Mouse (Mus musculus) CH12.LX (cell line): Measurements from ENCODE around the gene Sephs2. TPM values are rescaled to one million over a fixed set of nuclear protein-coding genes. Genes with fewer than 3 reads are reported as not detected.

Experiments used
- DNase-seq: peaks from one replicate; pipeline ENCODE4 v3.0.0-alpha.2; 2013; ENCODE audit errors: extremely low read depth
- H3K27ac ChIP-seq: 2 replicates; pipeline ENCODE4 v1.5.1; 2012; ENCODE audit warnings: low read depth, mild to moderate bottlenecking, control low read depth, moderate library complexity; ENCODE audit not compliant: insufficient read depth
- H3K27me3 ChIP-seq: replicated peaks from 2 replicates; pipeline ENCODE3; 2012; ENCODE audit warnings: inconsistent platforms
- H3K36me3 ChIP-seq, 2 experiments: replicated peaks in 1 of 2; 2 replicates each; pipeline versions ENCODE3 to v1.6.1; 2012; ENCODE audit warnings: inconsistent platforms in 1 of 2, low read length in 1 of 2, mild to moderate bottlenecking in 1 of 2, mixed read lengths in 1 of 2, moderate library complexity in 1 of 2; ENCODE audit not compliant: control insufficient read depth in 1 of 2, insufficient read depth in 1 of 2
- H3K4me1 ChIP-seq, 2 experiments: 2 replicates each; pipeline ENCODE4 v1.6.1; 2012; ENCODE audit warnings: inconsistent platforms in 1 of 2, moderate library complexity in 1 of 2; ENCODE audit not compliant: insufficient read depth in 2 of 2, control insufficient read depth in 1 of 2
- H3K4me2 ChIP-seq: 2 replicates; pipeline ENCODE4 v1.6.1; 2012; ENCODE audit warnings: low read depth, mild to moderate bottlenecking, control low read depth; ENCODE audit not compliant: poor library complexity, insufficient read depth, severe bottlenecking
- H3K4me3 ChIP-seq, 3 experiments: fragments of 150-350 bp in 1 of 3; sonication (generic) in 1 of 3; replicated peaks in 1 of 3; 2 replicates each; pipeline versions ENCODE3 to v1.5.1; 2011 to 2012; ENCODE audit warnings: low read depth in 2 of 3, low read length in 2 of 3, mild to moderate bottlenecking in 2 of 3, moderate library complexity in 2 of 3, control low read depth in 1 of 3, improper control_type of control experiment in 1 of 3, inconsistent platforms in 1 of 3, mixed read lengths in 1 of 3; ENCODE audit not compliant: poor library complexity in 1 of 3
- H3K79me2 ChIP-seq: replicated peaks from 2 replicates; pipeline ENCODE4 v1.6.1; 2012; ENCODE audit warnings: mild to moderate bottlenecking, moderate library complexity; ENCODE audit not compliant: control insufficient read depth, poor library complexity, insufficient read depth, severe bottlenecking; ENCODE audit errors: extremely low read depth
- H3K9ac ChIP-seq: 2 replicates; pipeline ENCODE4 v1.6.1; 2012; ENCODE audit warnings: low read depth, mild to moderate bottlenecking, control low read depth, moderate library complexity; ENCODE audit not compliant: insufficient read depth
- H3K9me3 ChIP-seq: replicated peaks from 2 replicates; pipeline ENCODE3; 2012; ENCODE audit warnings: low read length, inconsistent platforms, mixed read lengths
- BHLHE40 ChIP-seq: IDR thresholded peaks from 2 replicates; pipeline ENCODE4 v1.6.1; 2011; ENCODE audit warnings: mild to moderate bottlenecking, low read depth, low read length, improper control_type of control experiment
- CHD2 ChIP-seq: IDR thresholded peaks from 2 replicates; pipeline ENCODE4 v1.6.1; 2011; ENCODE audit warnings: low read length, improper control_type of control experiment
- CTCF ChIP-seq, 2 experiments: IDR thresholded peaks in 1 of 2; conservative IDR thresholded peaks in 1 of 2; 2 replicates each; pipeline ENCODE4 v1.5.1; 2011 to 2012; ENCODE audit warnings: low read depth in 2 of 2, low read length in 2 of 2, improper control_type of control experiment in 1 of 2, inconsistent platforms in 1 of 2, mild to moderate bottlenecking in 1 of 2, moderate library complexity in 1 of 2
- E2F4 ChIP-seq: IDR thresholded peaks from 2 replicates; pipeline ENCODE4 v1.6.1; 2011; ENCODE audit warnings: low read depth, low read length, improper control_type of control experiment; ENCODE audit not compliant: insufficient replicate concordance
- ELF1 ChIP-seq: IDR thresholded peaks from 2 replicates; pipeline ENCODE4 v1.6.1; 2014; ENCODE audit warnings: low read depth, mild to moderate bottlenecking, inconsistent platforms, low read length, improper control_type of control experiment
- ETS1 ChIP-seq: conservative IDR thresholded peaks from 2 replicates; pipeline ENCODE4 v1.6.1; 2012; ENCODE audit warnings: low read depth, mild to moderate bottlenecking, inconsistent platforms, low read length, improper control_type of control experiment, moderate library complexity
- JUN ChIP-seq: IDR thresholded peaks from 2 replicates; pipeline ENCODE4 v1.6.1; 2011; ENCODE audit warnings: low read depth, mild to moderate bottlenecking, low read length, improper control_type of control experiment, moderate library complexity; ENCODE audit not compliant: insufficient read depth
- MAFK ChIP-seq: IDR thresholded peaks from 2 replicates; pipeline ENCODE4 v1.6.1; 2011; ENCODE audit warnings: low read length, improper control_type of control experiment; ENCODE audit not compliant: insufficient replicate concordance
- MAX ChIP-seq: IDR thresholded peaks from 2 replicates; pipeline ENCODE4 v1.6.1; 2011; ENCODE audit warnings: low read length, improper control_type of control experiment
- MEF2A ChIP-seq: IDR thresholded peaks from 2 replicates; pipeline ENCODE4 v1.6.1; 2014; ENCODE audit warnings: low read depth, mild to moderate bottlenecking, inconsistent platforms, low read length, improper control_type of control experiment, borderline replicate concordance
- NELFE ChIP-seq: IDR thresholded peaks from 2 replicates; pipeline ENCODE4 v1.6.1; 2011; ENCODE audit warnings: low read depth, low read length, improper control_type of control experiment
- NRF1 ChIP-seq: IDR thresholded peaks from 2 replicates; pipeline ENCODE4 v1.6.1; 2014; ENCODE audit warnings: low read depth, mild to moderate bottlenecking, inconsistent platforms, low read length, improper control_type of control experiment, moderate library complexity
- PAX5 ChIP-seq: IDR thresholded peaks from 2 replicates; pipeline ENCODE4 v1.6.1; 2012; ENCODE audit warnings: low read length, inconsistent platforms, mixed read lengths
- POLR2A ChIP-seq: IDR thresholded peaks from 2 replicates; pipeline ENCODE4 v1.6.1; 2011; ENCODE audit warnings: low read depth, mild to moderate bottlenecking, improper control_type of control experiment, low read length
- RCOR1 ChIP-seq: conservative IDR thresholded peaks from 2 replicates; pipeline ENCODE4 v1.6.1; 2012; ENCODE audit warnings: low read depth, mild to moderate bottlenecking, inconsistent platforms, low read length, improper control_type of control experiment
- ZKSCAN1 ChIP-seq: IDR thresholded peaks from 2 replicates; pipeline ENCODE4 v1.6.1; 2012; ENCODE audit warnings: low read depth, inconsistent platforms, low read length, improper control_type of control experiment, borderline replicate concordance
- dilution Hi-C: fragments of 300-500 bp; cut with MboI; formaldehyde crosslinking; loops from 2 replicates; pipeline ENCODE4 v1.14.3; 2020; ENCODE audit warnings: low sequenced_read_pairs; ENCODE audit not compliant: extremely low pct_unique_long_range_greater_than_20kb, extremely low pct_ligation_motif_present
- in situ Hi-C: fragments of 300-500 bp; cut with MboI; formaldehyde crosslinking; loops from 3 replicates; pipeline ENCODE4 v1.14.3; 2019; ENCODE audit warnings: low sequenced_read_pairs, low pct_ligation_motif_present, low pct_unique_long_range_greater_than_20kb, mixed read lengths
- polyA plus RNA-seq: library from polyadenylated mRNA; unstranded; fragments of >175 nt; gene quantifications from 2 replicates; pipeline ENCODE4 v1.2.1, GENCODE M21; 2012; ENCODE audit warnings: low read depth; ENCODE audit not compliant: insufficient read length
- total RNA-seq, 2 experiments: library from RNA; depleted of rRNA; stranded (reverse); fragments of 300-350 nt in 1 of 2; fragments of >200 nt in 1 of 2; gene quantifications; 2 replicates each; pipeline ENCODE4 v1.2.3; 2012 to 2014

Gene Sephs2
- total and polyA plus RNA-seq, 3 experiments: 159 to 209 (median 203) TPM

DNA sequence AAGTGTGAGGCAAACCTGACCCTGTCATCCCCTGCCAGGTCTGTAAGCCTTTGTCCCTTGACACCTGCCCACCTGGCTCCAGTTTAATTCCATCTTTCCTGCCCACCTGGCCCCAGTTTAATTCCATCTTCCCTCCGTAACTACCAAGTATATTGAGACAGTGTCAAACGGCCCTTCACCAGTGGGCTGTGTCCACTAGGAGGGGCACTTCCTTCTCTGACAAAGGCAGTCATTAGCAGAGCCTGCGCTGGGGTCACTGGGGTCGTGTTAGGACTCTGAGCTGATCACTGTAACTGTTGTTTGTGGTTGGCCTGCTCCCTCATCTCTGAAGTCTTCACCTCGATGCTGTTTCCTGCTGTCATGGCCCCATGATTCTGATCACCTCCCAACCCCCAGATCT is 48.2 kb upstream of the Sephs2 start:
- Histone ChIP-seq H3K27ac (no peak overlapping the region), H3K9ac (no peak overlapping the region), H3K79me2 (no peaks in the 10 kb centered on the region), H3K27me3 (no peaks in the 10 kb centered on the region), H3K36me3 (peaks cover 85 to 97% of the 10 kb centered on the region in 2 experiments), H3K9me3 (no peaks in the 10 kb centered on the region), H3K4me3 (no peak overlapping the region), H3K4me1 (no peaks in the 10 kb centered on the region), H3K4me2 (no peak overlapping the region)
- in situ Hi-C loops (no loop called here), dilution Hi-C loops (no loop called here)
- peak in 1 of 2 experiments; percentile 45; a peak in 2 of 4 replicates for TF ChIP-seq CTCF (conservative IDR thresholded peaks at IDR 0.05 in 1 of 2, IDR thresholded peaks at IDR 0.05 in 1 of 2; ENCODE audit: low read depth in 2 of 2, low read length in 2 of 2)
- TF ChIP-seq CHD2: no peak
- DNase-seq: no peak

DNA sequence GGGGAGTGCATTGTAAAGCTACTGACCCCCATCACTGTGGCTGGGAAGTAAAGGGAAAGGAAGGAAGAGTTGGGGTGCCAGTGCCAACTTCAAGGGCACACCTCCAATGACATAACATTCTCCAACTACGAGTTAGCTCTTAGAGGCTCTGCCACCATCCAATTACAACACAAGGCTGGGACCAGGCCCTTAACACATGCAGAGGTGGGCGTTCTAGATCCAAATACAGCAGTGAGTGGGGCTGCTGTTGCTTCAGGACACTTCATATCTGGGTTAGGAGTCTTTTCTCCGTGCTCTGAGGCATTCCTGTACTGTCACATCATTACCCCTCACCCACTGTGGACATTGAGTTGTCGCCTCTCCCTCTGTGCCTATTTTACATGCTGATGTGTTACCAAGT is 47.3 kb upstream of the Sephs2 start:
- in situ Hi-C loops: no loop called here
- H3K4me2 ChIP-seq: no peak overlapping the region
- no peaks in the 10 kb centered on the region for H3K4me1 ChIP-seq
- H3K27me3 ChIP-seq: no peaks in the 10 kb centered on the region
- H3K79me2 ChIP-seq: no peaks in the 10 kb centered on the region
- no peaks in the 10 kb centered on the region for H3K9me3 ChIP-seq
- no peak overlapping the region for H3K27ac ChIP-seq
- no peak overlapping the region for H3K4me3 ChIP-seq
- dilution Hi-C loops: no loop called here
- no peak overlapping the region for H3K9ac ChIP-seq
- DNase-seq: no peak
- TF ChIP-seq BHLHE40 (no peak), NRF1 (no peak), E2F4 (no peak), ETS1 (no peak)
- peaks cover 89 to 99% of the 10 kb centered on the region in 2 experiments for H3K36me3 ChIP-seq

GRCm38 (mm10) chr7:127313912-127314311 is 40.1 kb upstream of the Sephs2 start:
- Histone ChIP-seq H3K4me1 (no peaks in the 10 kb centered on the region), H3K36me3 (peaks cover 94 to 99% of the 10 kb centered on the region in 2 experiments), H3K9me3 (no peaks in the 10 kb centered on the region), H3K9ac (no peak overlapping the region), H3K27ac (no peak overlapping the region), H3K4me3 (no peak overlapping the region), H3K4me2 (no peak overlapping the region), H3K27me3 (no peaks in the 10 kb centered on the region), H3K79me2 (peaks cover 4% of the 10 kb centered on the region; the same call in 1 of the 2 replicates)
- in situ Hi-C loops (no loop called here), dilution Hi-C loops (no loop called here)
- DNase-seq: no peak
- TF ChIP-seq CTCF (conservative IDR thresholded peaks at IDR 0.05 in 1 of 2, IDR thresholded peaks at IDR 0.05 in 1 of 2; ENCODE audit: low read depth in 2 of 2, low read length in 2 of 2): no peak
- no peak for TF ChIP-seq NRF1
- TF ChIP-seq MEF2A: no peak
- no peak for TF ChIP-seq BHLHE40
- no peak for TF ChIP-seq MAFK
- no peak for TF ChIP-seq POLR2A
- TF ChIP-seq JUN: no peak
- no peak for TF ChIP-seq NELFE
- no peak for TF ChIP-seq ZKSCAN1
- no peak for TF ChIP-seq PAX5
- TF ChIP-seq MAX: no peak
- no peak for TF ChIP-seq RCOR1
- no peak for TF ChIP-seq ELF1
